Mouse (Mus musculus) embryonic facial prominence, embryonic 15.5 days (tissue): Measurements from ENCODE around the gene Actg1. TPM values are rescaled to one million over a fixed set of nuclear protein-coding genes. Genes with fewer than 3 reads are reported as not detected.
"Not testable (repeated sequence)": the region's sequence is repeated elsewhere in the genome, so short reads cannot be mapped to it uniquely, and the experiment has no call there.

Source experiments
- ATAC-seq: fragments of 200-750 bp; cut with Nextera tagmentation; 2 replicates; pipeline ENCODE4 v1.8.0; 2017; ENCODE audit warnings: low read depth, moderate TSS enrichment; ENCODE audit not compliant: insufficient number of reproducible peaks, low FRiP score, low TSS enrichment
- H3K27ac ChIP-seq: fragments of 300-500 bp; sonication (generic); replicated peaks from 2 replicates; pipeline ENCODE4 v1.5.1; 2015; ENCODE audit warnings: mild to moderate bottlenecking, inconsistent platforms
- H3K27me3 ChIP-seq: fragments of 300-500 bp; sonication (generic); 2 replicates; pipeline ENCODE4 v1.6.1; 2015; ENCODE audit warnings: inconsistent platforms
- H3K36me3 ChIP-seq: fragments of 300-500 bp; sonication (generic); 2 replicates; pipeline ENCODE4 v1.6.1; 2015; ENCODE audit warnings: mild to moderate bottlenecking, inconsistent platforms
- H3K4me1 ChIP-seq: fragments of 300-500 bp; sonication (generic); 2 replicates; pipeline ENCODE4 v1.6.1; 2015; ENCODE audit warnings: inconsistent platforms
- H3K4me2 ChIP-seq: fragments of 300-500 bp; sonication (generic); replicated peaks from 2 replicates; pipeline ENCODE4 v1.6.1; 2015; ENCODE audit warnings: mild to moderate bottlenecking, inconsistent platforms
- H3K4me3 ChIP-seq: fragments of 300-500 bp; sonication (generic); replicated peaks from 2 replicates; pipeline ENCODE4 v1.5.1; 2015; ENCODE audit warnings: mild to moderate bottlenecking, inconsistent platforms
- H3K9ac ChIP-seq: fragments of 300-500 bp; sonication (generic); 2 replicates; pipeline ENCODE4 v1.6.1; 2015; ENCODE audit warnings: inconsistent platforms
- H3K9me3 ChIP-seq: fragments of 300-500 bp; sonication (generic); replicated peaks from 2 replicates; pipeline ENCODE4 v1.6.1; 2016; ENCODE audit warnings: inconsistent platforms
- WGBS: fragments of 180-500 bp; shearing (Covaris S2); methylation state at CpG from one replicate; pipeline ENCODE4 v1.1.7; 2015; 5-methylcytosine and 5-hydroxymethylcytosine counted together
- polyA plus RNA-seq: library from polyadenylated mRNA; unstranded; fragments of >200 nt; fragmentation: Nextera tagmentation; extraction: Ambion mirVana; gene quantifications from 2 replicates; pipeline ENCODE4 v1.2.1, GENCODE M21; 2015

Gene Actg1
- polyA plus RNA-seq, 1 experiment from 2014 or later = 2,279 TPM

DNA sequence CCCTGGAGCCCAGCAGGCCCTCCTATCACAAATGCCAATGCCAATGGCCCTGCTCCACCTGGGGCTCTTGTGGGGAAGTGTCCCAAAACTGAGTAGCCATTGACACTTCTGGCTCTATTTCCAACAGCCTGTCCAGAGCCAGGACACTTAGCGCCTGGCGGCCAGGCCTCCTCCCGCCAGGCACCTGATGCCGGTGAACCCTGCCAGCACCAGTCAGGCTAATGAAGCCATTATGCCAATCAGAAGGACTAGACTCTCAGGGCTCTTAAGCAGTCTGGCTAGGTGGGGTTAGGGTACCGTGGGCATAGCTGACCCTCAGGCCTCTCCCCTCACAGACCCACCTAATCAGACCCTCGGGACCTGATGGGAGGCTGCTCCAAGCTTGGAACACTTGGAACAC is 11.0 kb upstream of the Actg1 start:
- H3K27me3 ChIP-seq = no peaks in the 10 kb centered on the region
- H3K9me3 ChIP-seq = no peaks in the 10 kb centered on the region
- no peaks in the 10 kb centered on the region for H3K36me3 ChIP-seq
- H3K9ac ChIP-seq = no peak overlapping the region
- no peak overlapping the region for H3K4me2 ChIP-seq
- H3K4me1 ChIP-seq = peaks cover 28% of the 10 kb centered on the region
- ATAC-seq = no peak
- WGBS = 72% methylated on average over 6 of the region's 6 CpGs
- no peak overlapping the region for H3K27ac ChIP-seq
- no peak overlapping the region for H3K4me3 ChIP-seq

DNA sequence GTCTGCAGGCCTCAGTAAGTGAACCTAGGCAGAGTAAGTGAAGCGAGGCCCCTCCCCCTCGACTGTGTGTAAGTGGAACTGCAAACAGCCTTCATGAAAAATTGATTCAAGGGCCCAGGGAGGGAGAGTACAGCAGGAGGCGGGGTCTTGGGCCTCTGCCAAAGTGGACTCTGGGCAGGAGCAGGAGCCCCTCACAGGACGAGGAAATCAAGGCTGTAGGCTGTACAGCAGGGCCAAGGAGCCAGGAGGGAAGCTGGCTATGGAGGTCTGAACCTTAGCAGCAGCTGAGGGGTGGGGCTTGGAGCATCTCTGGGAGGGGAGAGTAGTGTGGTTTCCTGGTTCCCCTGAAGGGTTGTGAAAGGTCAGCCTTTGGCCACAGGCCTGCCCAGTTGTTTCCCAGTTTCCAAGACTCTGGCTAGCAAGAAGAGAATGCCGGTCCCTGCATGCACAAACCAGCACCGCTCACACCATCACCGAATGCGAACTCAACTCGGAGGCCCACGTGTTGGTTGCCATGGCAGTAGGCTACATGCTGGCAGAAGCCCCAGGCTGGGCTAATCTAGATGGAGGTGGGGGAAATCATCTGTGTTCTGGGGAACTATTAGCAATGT is 9.6 kb upstream of the Actg1 start:
- Histone ChIP-seq H3K27ac (peak overlapping the region; percentile 76), H3K27me3 (no peaks in the 10 kb centered on the region), H3K4me2 (peak overlapping the region; percentile 1; the same call in 1 of the 2 replicates), H3K4me3 (no peak overlapping the region), H3K4me1 (peaks cover 39% of the 10 kb centered on the region), H3K36me3 (no peaks in the 10 kb centered on the region), H3K9me3 (no peaks in the 10 kb centered on the region), H3K9ac (no peak overlapping the region)
- peak; percentile 37 for ATAC-seq
- WGBS = 7% methylated on average over 10 of the region's 10 CpGs

DNA sequence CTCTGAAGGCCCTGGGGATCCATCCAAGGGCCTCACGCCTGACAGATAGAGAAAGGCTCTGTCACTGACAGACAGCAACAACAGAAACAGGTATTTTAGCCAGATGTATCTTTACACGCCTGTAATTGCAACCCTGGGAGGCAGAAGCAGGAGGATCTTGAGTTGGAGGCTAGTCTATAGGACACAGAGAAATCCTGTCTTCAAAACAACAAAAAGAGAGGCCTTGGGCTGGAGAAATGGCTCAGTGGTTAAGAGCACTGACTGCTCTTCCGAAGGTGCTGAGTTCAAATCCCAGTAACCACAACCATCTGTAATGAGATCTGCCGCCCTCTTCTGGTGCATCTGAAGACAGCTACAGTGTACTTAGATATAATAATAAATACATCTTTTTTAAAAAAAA is 8.6 kb upstream of the Actg1 start:
- Histone ChIP-seq H3K9me3 (no peaks in the 10 kb centered on the region), H3K4me2 (no peak overlapping the region), H3K4me1 (peaks cover 46% of the 10 kb centered on the region), H3K9ac (no peak overlapping the region), H3K27ac (no peak overlapping the region), H3K27me3 (no peaks in the 10 kb centered on the region), H3K4me3 (no peak overlapping the region), H3K36me3 (no peaks in the 10 kb centered on the region)
- ATAC-seq = no peak
- WGBS = 88% methylated on average over 4 of the region's 4 CpGs

DNA sequence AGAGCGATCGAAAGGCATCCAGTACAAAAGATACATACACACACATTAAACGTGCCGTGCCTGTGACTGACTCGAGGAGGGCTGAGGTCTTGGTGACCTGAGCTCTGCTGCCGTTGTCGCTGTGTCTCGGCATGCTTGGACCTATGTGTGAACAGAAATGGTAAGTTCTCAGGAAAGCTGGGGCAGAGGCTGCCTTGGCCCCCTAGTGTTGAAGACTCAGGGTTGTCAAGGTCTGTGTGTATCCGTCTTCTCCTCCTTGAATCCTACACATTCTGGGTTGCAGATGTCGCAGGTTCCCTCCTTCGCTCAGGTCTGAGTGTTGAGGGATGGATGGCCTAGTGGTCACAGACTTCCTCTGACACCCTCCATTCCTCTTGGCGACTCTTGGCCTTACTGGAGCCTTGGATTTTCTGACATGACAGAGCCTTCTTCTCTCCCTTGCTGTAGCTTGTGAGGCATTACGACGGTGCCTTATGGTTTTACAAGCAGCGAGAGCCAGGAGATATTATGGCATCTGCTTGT is 8.0 kb upstream of the Actg1 start:
- Histone ChIP-seq H3K9ac (no peak overlapping the region), H3K27me3 (no peaks in the 10 kb centered on the region), H3K4me2 (no peak overlapping the region), H3K36me3 (no peaks in the 10 kb centered on the region), H3K4me1 (peaks cover 52% of the 10 kb centered on the region), H3K27ac (no peak overlapping the region), H3K4me3 (no peak overlapping the region), H3K9me3 (no peaks in the 10 kb centered on the region)
- ATAC-seq = no peak
- 84% methylated on average over 15 of the region's 15 CpGs for WGBS

DNA sequence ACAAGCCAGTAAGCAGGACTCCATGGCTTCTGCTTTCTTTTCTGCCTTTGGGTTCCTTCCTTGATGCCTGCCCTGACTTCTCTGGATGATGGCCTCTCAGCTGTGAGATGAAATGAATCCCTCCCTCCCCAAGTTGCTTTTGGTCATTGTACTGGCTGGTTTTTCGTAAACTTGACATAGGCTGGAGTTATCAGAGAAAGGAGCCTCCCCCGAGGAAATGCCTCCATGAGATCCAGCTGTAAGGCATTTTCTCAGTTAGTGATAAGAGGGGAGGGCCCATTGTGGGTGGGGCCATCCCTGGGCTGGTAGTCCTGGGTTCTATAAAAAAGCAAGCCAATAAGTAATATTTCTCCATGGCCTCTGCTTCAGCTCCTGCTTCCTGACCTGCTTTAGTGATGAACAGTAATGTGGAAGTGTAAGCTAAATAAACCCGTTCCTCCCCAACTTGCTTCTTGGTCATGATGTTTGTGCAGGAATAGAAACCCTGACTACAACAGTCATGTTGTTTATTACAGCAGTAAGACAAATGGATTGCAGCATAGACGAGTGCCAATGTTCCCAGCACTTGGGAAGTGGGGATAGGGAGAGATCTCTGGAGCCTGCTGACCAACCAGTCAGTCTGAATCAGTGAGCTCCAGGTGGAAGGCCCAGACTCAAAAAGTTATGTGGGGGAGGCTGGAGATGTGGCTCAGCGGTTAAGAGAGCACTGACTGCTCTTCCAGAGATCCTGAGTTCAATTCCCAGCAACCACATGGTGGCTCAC is 7.1 kb upstream of the Actg1 start:
- no peak overlapping the region for H3K27ac ChIP-seq
- H3K9ac ChIP-seq = no peak overlapping the region

DNA sequence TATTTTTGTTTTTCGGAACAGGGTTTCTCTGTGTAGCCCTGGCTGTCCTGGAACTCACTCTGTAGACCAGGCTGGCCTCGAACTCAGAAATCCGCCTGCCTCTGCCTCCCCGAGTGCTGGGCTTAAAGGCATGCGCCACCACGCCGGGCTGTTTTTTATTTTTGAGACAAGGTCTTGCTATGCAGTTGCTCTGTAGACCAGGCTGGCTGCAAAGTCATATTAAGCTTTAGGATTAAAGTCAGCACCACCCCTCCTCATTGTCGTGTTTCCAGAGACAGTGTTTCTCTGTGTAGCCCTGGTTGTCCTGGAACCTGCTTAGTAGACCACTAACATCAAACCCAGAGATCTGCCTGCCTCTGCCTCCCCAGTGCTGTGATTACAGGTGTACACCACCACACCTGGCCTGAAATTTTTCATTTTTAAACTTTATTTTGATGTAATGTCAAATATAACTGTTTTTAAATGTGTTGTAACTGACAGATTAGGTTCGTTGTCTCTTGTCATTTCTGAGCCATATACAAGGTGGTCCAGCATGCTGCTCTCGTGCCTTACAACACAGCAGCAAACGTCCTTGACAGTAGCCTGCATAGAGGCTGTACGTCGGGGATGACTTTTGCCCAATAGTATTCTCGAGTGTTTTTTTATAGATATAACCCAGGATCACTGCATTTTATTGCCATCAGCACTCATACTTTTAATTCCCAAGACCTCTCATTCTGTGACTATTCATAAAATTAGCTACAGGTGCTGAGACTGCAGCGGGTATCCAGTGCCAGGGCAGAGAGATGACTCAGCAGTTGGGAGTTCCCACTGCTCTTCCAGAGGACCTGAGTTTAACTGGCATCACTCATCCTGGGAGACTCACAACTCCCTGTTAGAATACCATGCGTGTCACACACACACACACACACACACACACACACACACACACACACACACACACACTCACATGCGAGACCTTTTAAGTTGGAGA is 6.2 kb upstream of the Actg1 start:
- ATAC-seq = no peak

More for the DNA sequence above, 7.1 kb upstream of the Actg1 start:
- no peak for ATAC-seq
- 71% methylated on average over 5 of the region's 5 CpGs for WGBS
- Histone ChIP-seq H3K4me2 (no peak overlapping the region), H3K36me3 (no peaks in the 10 kb centered on the region), H3K4me3 (no peak overlapping the region), H3K4me1 (peaks cover 56% of the 10 kb centered on the region), H3K9me3 (no peaks in the 10 kb centered on the region), H3K27me3 (no peaks in the 10 kb centered on the region)

DNA sequence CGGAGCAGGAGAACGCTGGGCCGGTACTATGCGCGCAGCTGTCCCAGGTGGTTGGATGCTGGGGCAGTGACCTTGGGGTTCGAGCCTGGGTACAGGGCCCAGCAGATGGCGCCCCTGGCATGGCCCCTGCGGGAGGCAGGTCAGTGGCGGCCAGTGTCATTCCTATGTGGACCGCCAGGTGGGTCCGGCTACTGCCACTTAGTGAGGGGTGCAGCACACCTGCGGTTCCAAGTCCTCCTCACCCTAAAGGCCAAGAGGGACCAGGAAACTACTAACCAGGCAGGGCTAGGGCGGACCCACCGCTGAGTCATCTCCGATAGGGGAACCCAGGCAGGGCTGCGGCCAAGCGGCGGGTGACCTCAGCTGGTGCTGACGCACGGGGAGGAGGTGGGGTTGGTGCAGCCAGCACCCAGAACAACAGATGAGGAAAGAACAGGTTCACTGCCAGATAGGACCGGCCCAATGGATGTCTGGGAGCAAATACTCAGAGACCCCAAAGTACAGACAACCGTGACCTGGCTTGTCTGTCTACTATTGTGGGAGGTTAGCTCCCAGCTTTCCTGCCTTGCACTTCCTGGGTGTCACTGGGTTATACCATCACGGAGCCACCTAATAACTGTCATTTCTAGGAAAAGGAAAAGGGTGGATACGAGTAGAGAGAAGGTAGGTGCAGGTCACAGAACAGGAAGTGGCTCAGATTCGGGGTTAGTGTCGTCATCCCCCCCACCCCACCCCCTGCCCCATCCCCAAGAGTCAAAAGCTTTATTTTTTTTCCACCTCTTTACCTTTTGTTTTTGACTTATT is 5.4 kb upstream of the Actg1 start:
- no peak overlapping the region for H3K4me3 ChIP-seq
- H3K9ac ChIP-seq = no peak overlapping the region
- H3K4me1 ChIP-seq = peaks cover 60% of the 10 kb centered on the region
- no peak overlapping the region for H3K27ac ChIP-seq
- H3K36me3 ChIP-seq = no peaks in the 10 kb centered on the region
- H3K27me3 ChIP-seq = no peaks in the 10 kb centered on the region
- 22% methylated on average over 26 of the region's 26 CpGs for WGBS
- no peak for ATAC-seq
- peak overlapping the region; percentile 25; the same call in 1 of the 2 replicates for H3K4me2 ChIP-seq
- H3K9me3 ChIP-seq = no peaks in the 10 kb centered on the region

More for the DNA sequence above, 6.2 kb upstream of the Actg1 start:
- H3K4me2 ChIP-seq = no peak overlapping the region
- 77% methylated on average over 17 of the region's 17 CpGs for WGBS
- no peaks in the 10 kb centered on the region for H3K36me3 ChIP-seq
- H3K9me3 ChIP-seq = no peaks in the 10 kb centered on the region
- no peak overlapping the region for H3K4me3 ChIP-seq
- H3K4me1 ChIP-seq = peaks cover 57% of the 10 kb centered on the region
- H3K9ac ChIP-seq = no peak overlapping the region
- no peak overlapping the region for H3K27ac ChIP-seq
- H3K27me3 ChIP-seq = no peaks in the 10 kb centered on the region

DNA sequence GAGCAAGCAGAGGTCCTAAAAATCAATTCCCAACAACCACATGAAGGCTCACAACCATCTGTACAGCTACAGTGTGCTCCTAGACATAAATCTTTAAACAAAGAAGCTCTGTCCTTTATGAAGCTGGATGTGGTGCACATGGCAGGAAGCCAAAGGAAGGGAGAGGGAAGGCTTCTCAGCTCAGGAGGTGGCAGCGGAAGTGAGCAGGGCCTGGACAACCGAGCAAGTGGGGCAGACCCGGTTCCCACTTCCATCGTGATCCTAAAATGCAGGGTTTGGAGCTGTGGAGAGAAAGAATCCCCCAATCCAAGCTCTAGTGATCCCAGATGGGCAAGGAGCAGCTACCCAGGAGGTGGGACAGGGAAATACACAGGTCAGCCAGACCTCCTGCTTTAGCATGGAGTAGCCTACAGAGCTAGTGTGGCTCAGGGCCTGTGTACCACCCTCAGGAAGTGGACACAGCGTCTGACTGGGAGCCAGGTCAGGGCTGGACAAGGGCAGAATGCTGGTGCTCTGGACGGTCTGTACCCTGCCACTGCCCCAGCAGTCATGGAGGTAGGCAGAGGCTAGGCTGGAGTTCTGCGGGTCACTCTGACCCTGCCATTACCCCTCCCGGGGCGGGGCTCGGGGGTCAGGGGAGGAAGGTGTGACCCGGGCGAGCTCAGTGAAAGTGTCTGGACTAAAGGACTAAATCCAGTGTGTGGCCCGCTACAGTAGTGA is 4.4 kb upstream of the Actg1 start:
- no peak for ATAC-seq
- H3K4me2 ChIP-seq = no peak overlapping the region
- no peak overlapping the region for H3K9ac ChIP-seq
- H3K4me1 ChIP-seq = peaks cover 50% of the 10 kb centered on the region
- 60% methylated on average over 13 of the region's 13 CpGs for WGBS
- H3K36me3 ChIP-seq = no peaks in the 10 kb centered on the region
- no peaks in the 10 kb centered on the region for H3K27me3 ChIP-seq
- H3K9me3 ChIP-seq = no peaks in the 10 kb centered on the region
- no peak overlapping the region for H3K4me3 ChIP-seq
- H3K27ac ChIP-seq = 0 out of 2 replicates have a peak overlapping the region, but pooled peaks have one; percentile 13

DNA sequence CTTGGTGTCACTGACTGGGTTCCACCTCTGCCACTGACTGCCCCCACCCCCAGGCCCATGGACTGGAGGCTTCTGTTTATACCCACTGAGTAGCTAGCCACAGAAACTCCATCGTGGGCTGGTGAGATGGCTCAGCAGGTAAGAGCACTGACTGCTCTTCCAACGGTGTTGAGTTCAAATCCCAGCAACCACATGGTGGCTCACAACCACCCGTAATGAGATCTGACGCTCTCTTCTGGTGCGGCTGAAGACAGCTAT is 3.7 kb upstream of the Actg1 start:
- H3K27me3 ChIP-seq, ATAC-seq, H3K27ac ChIP-seq, H3K4me2 ChIP-seq, H3K4me3 ChIP-seq, H3K9ac ChIP-seq, H3K36me3 ChIP-seq, H3K9me3 ChIP-seq: not testable (repeated sequence)
- H3K4me1 ChIP-seq = peaks cover 45% of the 10 kb centered on the region
- WGBS = 85% methylated on average over 5 of the region's 5 CpGs
